Mouse (Mus musculus) heart, embryonic 12.5 days (tissue): ENCODE data around the gene Mfap1b. TPM values are rescaled to one million over a fixed set of nuclear protein-coding genes. Genes with fewer than 3 reads are reported as not detected.
"Not testable (repeated sequence)": the region's sequence is repeated elsewhere in the genome, so short reads cannot be mapped to it uniquely, and the experiment has no call there.

Experiments used
- ATAC-seq: fragments of 200-750 bp; cut with Nextera tagmentation; 2 replicates; pipeline ENCODE4 v1.8.0; 2017; ENCODE audit warnings: moderate TSS enrichment, moderate library complexity; ENCODE audit not compliant: insufficient number of reproducible peaks, low FRiP score
- H3K27ac ChIP-seq: fragments of 300-500 bp; sonication (generic); 2 replicates; pipeline ENCODE4 v1.5.1; 2016; ENCODE audit warnings: mild to moderate bottlenecking, moderate library complexity; ENCODE audit not compliant: poor library complexity, severe bottlenecking
- H3K27me3 ChIP-seq: fragments of 300-500 bp; sonication (generic); replicated peaks from 2 replicates; pipeline ENCODE4 v1.6.1; 2016; ENCODE audit warnings: mild to moderate bottlenecking, moderate library complexity
- H3K36me3 ChIP-seq: fragments of 300-500 bp; sonication (generic); 2 replicates; pipeline ENCODE4 v1.6.1; 2016; ENCODE audit warnings: mild to moderate bottlenecking, moderate library complexity
- H3K4me1 ChIP-seq: fragments of 300-500 bp; sonication (generic); replicated peaks from 2 replicates; pipeline ENCODE4 v1.6.1; 2016; ENCODE audit warnings: mild to moderate bottlenecking
- H3K4me2 ChIP-seq: fragments of 300-500 bp; sonication (generic); 2 replicates; pipeline ENCODE4 v1.6.1; 2016; ENCODE audit warnings: mild to moderate bottlenecking, moderate library complexity
- H3K4me3 ChIP-seq: fragments of 300-500 bp; sonication (generic); 2 replicates; pipeline ENCODE4 v1.5.1; 2016; ENCODE audit warnings: mild to moderate bottlenecking
- H3K9ac ChIP-seq: fragments of 300-500 bp; sonication (generic); 2 replicates; pipeline ENCODE4 v1.6.1; 2016; ENCODE audit warnings: mild to moderate bottlenecking, moderate library complexity
- H3K9me3 ChIP-seq: fragments of 300-500 bp; sonication (generic); replicated peaks from 2 replicates; pipeline ENCODE4 v1.6.1; 2016; ENCODE audit warnings: mild to moderate bottlenecking, moderate library complexity
- WGBS: fragments of 180-500 bp; shearing (Covaris S2); methylation state at CpG from one replicate; pipeline ENCODE4 v1.1.7; 2016; 5-methylcytosine and 5-hydroxymethylcytosine counted together
- polyA plus RNA-seq: library from polyadenylated mRNA; unstranded; fragments of >200 nt; fragmentation: Nextera tagmentation; extraction: Ambion mirVana; gene quantifications from 2 replicates; pipeline ENCODE4 v1.2.1, GENCODE M21; 2016

Gene Mfap1b
- polyA plus RNA-seq = 48.4 and 49.0 TPM in 2 replicates

GRCm38 (mm10) chr2:121473301-121474179 lies at the start of gene Mfap1b:
Gene Mfap1b, minus strand, starts transcription at chr2:121474067.
- Histone ChIP-seq H3K9ac (peak within 1 kb of the TSS; percentile 83), H3K27ac (peak within 1 kb of the TSS; percentile 58), H3K4me3 (peak within 1 kb of the TSS; percentile 80), H3K4me2 (peak within 1 kb of the TSS; percentile 97)
- WGBS = 4% methylated on average over 41 of the region's 41 CpGs
- H3K36me3 ChIP-seq, H3K4me1 ChIP-seq, H3K9me3 ChIP-seq, H3K27me3 ChIP-seq: not testable (repeated sequence)
- peak; percentile 92 for ATAC-seq

DNA sequence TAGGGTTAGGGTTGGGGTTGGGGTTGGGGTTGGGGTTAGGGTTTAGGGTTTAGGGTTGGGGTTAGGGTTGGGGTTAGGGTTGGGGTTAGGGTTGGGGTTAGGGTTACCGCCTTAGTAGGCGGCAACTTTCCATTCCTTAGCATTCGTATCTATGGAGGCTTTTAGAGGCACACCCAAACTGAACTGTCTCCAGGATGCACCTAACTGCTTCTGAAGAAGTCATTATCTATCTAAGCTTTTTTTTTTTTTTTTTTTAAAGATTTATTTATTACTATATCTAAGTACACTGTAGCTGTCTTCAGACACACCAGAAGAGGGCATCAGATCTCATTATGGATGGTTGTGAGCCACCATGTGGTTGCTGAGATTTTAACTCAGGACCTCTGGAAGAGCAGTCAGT lies 49.0 kb upstream of the Mfap1b start:
- not testable (repeated sequence) for H3K4me3 ChIP-seq, ATAC-seq, H3K27me3 ChIP-seq, H3K27ac ChIP-seq, H3K4me2 ChIP-seq, H3K9ac ChIP-seq, H3K9me3 ChIP-seq, H3K4me1 ChIP-seq
- H3K36me3 ChIP-seq = peaks cover 44% of the 10 kb centered on the region
- 94% methylated on average over 3 of the region's 3 CpGs for WGBS

- Histone ChIP-seq H3K9me3 (no peaks in the 10 kb centered on the region), H3K4me2 (no peak overlapping the region), H3K36me3 (peaks cover 48% of the 10 kb centered on the region), H3K4me3 (no peak overlapping the region), H3K27ac (no peak overlapping the region), H3K27me3 (no peaks in the 10 kb centered on the region), H3K9ac (no peak overlapping the region), H3K4me1 (no peaks in the 10 kb centered on the region)
- ATAC-seq = no peak
- 93% methylated on average over 2 of the region's 2 CpGs for WGBS
Measured at GRCm38 (mm10) chr2:121522006-121522405, 48.1 kb upstream of the Mfap1b start.

DNA sequence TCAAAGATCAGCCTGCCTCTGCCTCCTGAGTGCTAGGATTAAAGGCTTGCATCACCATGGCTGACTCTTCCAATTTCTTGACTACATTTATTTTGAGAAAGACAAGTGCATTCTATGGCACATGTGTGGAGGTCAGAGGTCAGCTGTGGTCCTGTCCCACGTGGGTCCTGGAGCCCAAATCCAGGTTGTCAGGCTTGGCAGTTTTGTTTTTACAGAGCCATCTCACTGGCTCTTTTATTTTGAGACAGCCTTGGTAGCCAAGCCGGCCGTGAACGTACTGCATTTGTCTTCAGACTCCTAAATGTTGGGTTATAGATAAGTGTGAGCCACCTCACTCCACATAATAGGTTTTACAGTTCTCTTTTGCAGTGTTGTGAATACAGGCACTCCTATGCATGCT lies 44.8 kb upstream of the Mfap1b start:
- not testable (repeated sequence) for H3K27ac ChIP-seq, H3K4me1 ChIP-seq, ATAC-seq, H3K9ac ChIP-seq, H3K27me3 ChIP-seq, H3K4me3 ChIP-seq, H3K9me3 ChIP-seq, H3K4me2 ChIP-seq
- 91% methylated on average over 4 of the region's 4 CpGs for WGBS
- peaks cover 43% of the 10 kb centered on the region for H3K36me3 ChIP-seq

DNA sequence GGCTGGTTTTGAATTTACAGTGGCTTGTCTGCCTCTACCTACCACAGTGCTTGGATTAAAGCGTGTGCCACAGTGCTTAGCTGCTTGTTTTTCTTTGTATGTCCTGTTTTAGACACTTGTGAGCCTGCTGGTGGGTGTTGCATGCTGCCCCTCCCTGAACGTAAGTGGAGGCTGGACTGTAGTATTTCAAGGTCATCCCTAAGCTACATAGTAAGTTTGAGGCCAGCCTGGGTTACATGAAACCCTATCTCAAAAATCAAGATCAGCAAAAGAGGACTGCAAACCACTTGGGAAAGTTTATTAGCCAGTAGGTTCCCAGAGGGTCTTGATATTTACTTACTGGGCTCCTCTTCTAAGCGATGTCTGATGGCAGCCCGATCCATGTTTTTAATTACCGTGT lies 44.2 kb upstream of the Mfap1b start:
- H3K4me3 ChIP-seq = no peak overlapping the region
- no peaks in the 10 kb centered on the region for H3K4me1 ChIP-seq
- H3K9me3 ChIP-seq = no peaks in the 10 kb centered on the region
- no peaks in the 10 kb centered on the region for H3K27me3 ChIP-seq
- no peak overlapping the region for H3K27ac ChIP-seq
- no peak overlapping the region for H3K4me2 ChIP-seq
- 92% methylated on average over 5 of the region's 5 CpGs for WGBS
- no peak for ATAC-seq
- peaks cover 44% of the 10 kb centered on the region for H3K36me3 ChIP-seq
- H3K9ac ChIP-seq = no peak overlapping the region

DNA sequence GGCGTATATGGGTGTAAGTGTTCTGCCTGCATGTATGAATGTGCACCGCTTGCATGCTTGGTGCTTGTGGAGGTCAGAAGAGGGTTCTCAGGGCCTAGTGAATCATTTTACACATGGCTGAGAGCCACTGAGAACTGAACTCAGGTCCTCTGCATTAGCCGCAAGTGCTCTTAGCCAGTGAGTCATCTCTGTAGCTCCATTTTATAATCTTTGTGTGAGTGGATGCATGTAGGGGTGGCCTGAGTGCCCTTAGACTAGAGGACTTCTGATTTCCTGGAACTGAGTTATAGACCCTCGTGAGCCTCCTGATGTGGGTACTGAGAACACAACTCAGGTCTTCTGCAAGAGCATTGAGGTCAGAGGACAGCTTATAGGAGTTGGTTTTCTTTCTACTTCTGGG lies 40.3 kb upstream of the Mfap1b start:
- Histone ChIP-seq H3K4me1 (peaks cover 6% of the 10 kb centered on the region; the same call in 1 of the 2 replicates), H3K36me3 (peaks cover 51% of the 10 kb centered on the region), H3K4me2 (no peak overlapping the region), H3K27ac (no peak overlapping the region), H3K9ac (no peak overlapping the region), H3K27me3 (no peaks in the 10 kb centered on the region), H3K9me3 (no peaks in the 10 kb centered on the region), H3K4me3 (no peak overlapping the region)
- ATAC-seq = no peak
- WGBS = 92% methylated on average over 4 of the region's 4 CpGs

GRCm38 (mm10) chr2:121512991-121513765 lies 39.3 kb upstream of the Mfap1b start:
- WGBS = 86% methylated on average over 5 of the region's 5 CpGs
- not testable (repeated sequence) for H3K9ac ChIP-seq, ATAC-seq, H3K27ac ChIP-seq, H3K4me1 ChIP-seq, H3K4me3 ChIP-seq, H3K4me2 ChIP-seq, H3K9me3 ChIP-seq, H3K27me3 ChIP-seq
- peaks cover 43% of the 10 kb centered on the region for H3K36me3 ChIP-seq

DNA sequence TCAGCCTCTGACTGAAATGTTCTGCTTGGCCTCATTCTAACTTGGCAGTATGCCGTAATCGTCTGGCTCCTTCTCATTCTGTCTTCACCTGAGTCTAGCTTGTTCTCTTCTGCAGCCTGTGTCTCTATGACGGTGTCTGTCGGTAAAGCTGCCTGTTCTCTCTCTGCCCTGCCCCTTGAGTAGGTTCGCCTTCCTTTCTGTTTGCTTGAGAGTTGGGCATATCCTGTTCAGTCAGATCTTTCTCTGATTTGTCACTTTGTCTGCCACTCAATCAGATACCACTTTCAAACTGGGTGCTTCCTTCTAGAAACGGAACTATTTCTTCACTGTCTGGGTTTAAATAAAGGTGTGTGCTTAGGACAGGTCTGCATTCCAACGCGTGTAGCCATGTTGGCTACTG lies 37.5 kb upstream of the Mfap1b start:
- Histone ChIP-seq H3K27ac (no peak overlapping the region), H3K4me2 (no peak overlapping the region), H3K4me3 (no peak overlapping the region), H3K27me3 (no peaks in the 10 kb centered on the region), H3K36me3 (peaks cover 30% of the 10 kb centered on the region), H3K9ac (no peak overlapping the region), H3K9me3 (no peaks in the 10 kb centered on the region), H3K4me1 (peaks cover 14% of the 10 kb centered on the region)
- 90% methylated on average over 8 of the region's 8 CpGs for WGBS
- ATAC-seq = no peak

DNA sequence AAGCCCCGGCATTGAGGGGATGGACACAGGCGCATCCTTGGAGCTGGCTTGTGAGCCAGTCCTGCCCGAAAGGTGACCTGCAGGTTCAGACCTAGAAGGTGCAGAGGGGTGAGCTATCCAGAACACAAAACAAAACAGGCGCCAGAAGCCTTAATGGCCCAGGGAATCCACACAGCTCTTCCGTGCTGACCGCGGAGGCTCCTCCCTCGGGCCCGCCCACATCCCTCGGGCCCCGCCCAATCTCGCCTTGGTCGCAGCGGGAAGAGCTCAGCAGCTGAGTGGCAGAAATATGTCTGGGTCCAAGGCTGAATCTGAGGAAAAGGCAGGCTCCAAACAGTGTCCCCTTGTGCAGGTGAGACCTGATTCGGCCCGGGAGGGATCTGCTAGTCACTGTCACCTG lies 35.7 kb upstream of the Mfap1b start:
- 20% methylated on average over 16 of the region's 16 CpGs for WGBS
- peak overlapping the region; percentile 56 for H3K9ac ChIP-seq

GRCm38 (mm10) chr2:121507951-121508330 lies 34.1 kb upstream of the Mfap1b start:
- H3K27ac ChIP-seq = no peak overlapping the region
- H3K36me3 ChIP-seq = peaks cover 15% of the 10 kb centered on the region
- peak overlapping the region; percentile 66 for H3K4me3 ChIP-seq
- H3K4me2 ChIP-seq = peak overlapping the region; percentile 75
- 82% methylated on average over 2 of the region's 2 CpGs for WGBS
- ATAC-seq = no peak
- no peaks in the 10 kb centered on the region for H3K27me3 ChIP-seq
- H3K9ac ChIP-seq = peak overlapping the region; percentile 20; the same call in 1 of the 2 replicates
- H3K4me1 ChIP-seq = peaks cover 14% of the 10 kb centered on the region
- H3K9me3 ChIP-seq = no peaks in the 10 kb centered on the region

More for the DNA sequence above, 35.7 kb upstream of the Mfap1b start:
- Histone ChIP-seq H3K36me3 (peaks cover 23% of the 10 kb centered on the region), H3K4me2 (peak overlapping the region; percentile 68), H3K27me3 (no peaks in the 10 kb centered on the region), H3K9me3 (no peaks in the 10 kb centered on the region), H3K4me1 (peaks cover 14% of the 10 kb centered on the region), H3K4me3 (peak overlapping the region; percentile 45), H3K27ac (no peak overlapping the region)
- ATAC-seq = peak; percentile 83

DNA sequence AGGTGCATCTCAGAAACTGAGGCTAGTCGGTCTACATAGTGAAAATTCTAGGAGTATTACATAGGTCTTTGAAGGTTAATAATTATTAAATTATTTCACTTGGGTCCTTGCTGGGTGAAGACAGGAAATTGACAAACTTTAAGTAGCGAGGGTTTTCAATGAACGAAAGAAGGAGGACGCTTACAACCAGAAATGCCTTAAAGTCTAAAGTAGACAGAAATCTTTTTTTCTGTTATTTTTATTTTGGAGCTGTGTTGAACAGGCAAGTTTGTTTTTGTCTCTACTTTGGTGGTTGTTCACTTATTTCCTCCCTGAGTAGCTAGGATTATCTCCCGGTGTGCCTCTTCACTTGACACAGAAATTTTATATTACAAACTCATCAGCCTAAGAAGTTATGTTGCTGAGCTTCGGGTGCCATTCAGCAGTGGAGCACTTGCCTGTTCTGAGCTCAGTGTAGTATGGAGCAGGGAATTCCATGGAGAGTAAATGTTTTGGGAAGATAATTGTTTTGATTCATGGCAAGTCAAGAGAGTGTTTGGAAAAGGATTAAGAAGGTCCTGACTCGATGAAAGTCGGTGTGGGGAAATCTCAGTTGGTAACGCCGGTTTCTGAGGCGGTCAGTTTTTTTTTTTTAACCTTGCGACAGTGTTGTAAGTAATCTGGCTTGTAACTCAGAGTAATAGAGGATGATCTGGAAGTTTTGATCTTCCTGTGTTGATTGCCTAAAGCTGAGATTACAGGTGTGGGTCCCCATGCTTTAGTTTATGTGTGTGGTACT lies 33.5 kb upstream of the Mfap1b start:
- ATAC-seq = no peak
- H3K36me3 ChIP-seq = peaks cover 13% of the 10 kb centered on the region
- peak overlapping the region; percentile 66 for H3K4me3 ChIP-seq
- H3K9me3 ChIP-seq = no peaks in the 10 kb centered on the region
- peaks cover 14% of the 10 kb centered on the region for H3K4me1 ChIP-seq
- 21% methylated on average over 12 of the region's 12 CpGs for WGBS
- H3K9ac ChIP-seq = peak overlapping the region; percentile 64
- H3K4me2 ChIP-seq = peak overlapping the region; percentile 75
- no peak overlapping the region for H3K27ac ChIP-seq
- H3K27me3 ChIP-seq = no peaks in the 10 kb centered on the region
